Mouse (Mus musculus) cerebellum, postnatal 4 days (tissue): Measurements from ENCODE around the gene Il17c.

Experiments used
- DNase-seq, 2 experiments: peaks; one replicate each; pipeline ENCODE4 v3.0.0; 2022; ENCODE audit warnings: low spot score in 2 of 2, mixed read lengths in 1 of 2

Il17c gene

DNA sequence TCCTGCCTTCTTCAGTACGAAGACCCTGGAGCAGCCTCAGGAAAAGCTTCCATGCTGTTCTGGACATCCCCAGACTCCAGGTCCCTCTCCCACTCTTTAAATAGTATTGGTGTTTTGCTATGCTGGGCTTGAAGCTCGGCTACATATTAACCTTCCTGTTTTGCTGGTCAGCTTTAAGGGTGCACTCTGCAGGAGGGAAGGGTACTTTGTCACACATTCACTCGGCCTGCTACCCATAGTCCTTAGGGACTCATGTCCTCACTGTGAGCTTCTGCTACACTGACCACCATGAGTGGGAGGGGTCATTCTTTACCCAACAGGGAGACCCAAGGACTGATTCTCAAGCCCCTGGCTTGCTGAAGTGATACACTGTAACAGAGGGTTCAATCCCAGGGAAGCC is 8.8 kb downstream of the Il17c start:
- no peak for DNase-seq

DNA sequence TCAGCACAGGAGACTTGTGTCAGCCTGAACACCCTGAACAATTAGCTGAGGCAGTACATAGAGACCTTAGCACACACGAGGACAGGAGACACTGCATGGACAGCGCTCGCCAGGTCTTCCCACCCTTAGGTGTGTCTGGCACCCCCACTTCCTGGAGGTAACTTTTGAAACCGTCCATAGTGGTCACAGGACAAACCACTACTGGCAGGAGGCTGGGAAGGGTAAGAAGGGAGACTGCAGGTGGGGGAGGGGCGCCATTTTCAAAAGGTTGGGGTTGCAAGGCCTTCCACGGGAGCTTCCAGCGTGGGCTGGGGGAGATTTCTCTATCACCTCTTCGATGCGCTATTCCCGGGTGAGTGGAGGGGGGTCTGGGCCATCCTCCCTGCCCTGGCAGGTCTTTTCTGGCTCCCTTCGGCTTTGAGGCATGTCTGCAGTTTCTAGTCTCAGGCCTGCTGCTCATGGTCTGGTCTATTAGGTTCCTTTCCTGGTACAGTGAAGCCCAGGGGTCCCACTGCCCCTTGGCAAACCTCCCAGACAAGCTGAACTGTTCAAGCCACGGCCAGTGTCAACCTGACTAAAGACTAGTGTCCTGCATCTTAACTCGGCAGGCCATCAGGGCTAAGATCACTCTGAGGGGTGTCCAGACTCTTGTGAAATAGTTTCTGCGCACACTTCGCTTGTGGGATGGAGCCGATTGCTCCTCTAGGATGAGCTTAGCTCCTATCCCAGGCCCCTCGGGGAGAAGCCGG is 10.0 kb downstream of the Il17c start:
- DNase-seq, result no peak

DNA sequence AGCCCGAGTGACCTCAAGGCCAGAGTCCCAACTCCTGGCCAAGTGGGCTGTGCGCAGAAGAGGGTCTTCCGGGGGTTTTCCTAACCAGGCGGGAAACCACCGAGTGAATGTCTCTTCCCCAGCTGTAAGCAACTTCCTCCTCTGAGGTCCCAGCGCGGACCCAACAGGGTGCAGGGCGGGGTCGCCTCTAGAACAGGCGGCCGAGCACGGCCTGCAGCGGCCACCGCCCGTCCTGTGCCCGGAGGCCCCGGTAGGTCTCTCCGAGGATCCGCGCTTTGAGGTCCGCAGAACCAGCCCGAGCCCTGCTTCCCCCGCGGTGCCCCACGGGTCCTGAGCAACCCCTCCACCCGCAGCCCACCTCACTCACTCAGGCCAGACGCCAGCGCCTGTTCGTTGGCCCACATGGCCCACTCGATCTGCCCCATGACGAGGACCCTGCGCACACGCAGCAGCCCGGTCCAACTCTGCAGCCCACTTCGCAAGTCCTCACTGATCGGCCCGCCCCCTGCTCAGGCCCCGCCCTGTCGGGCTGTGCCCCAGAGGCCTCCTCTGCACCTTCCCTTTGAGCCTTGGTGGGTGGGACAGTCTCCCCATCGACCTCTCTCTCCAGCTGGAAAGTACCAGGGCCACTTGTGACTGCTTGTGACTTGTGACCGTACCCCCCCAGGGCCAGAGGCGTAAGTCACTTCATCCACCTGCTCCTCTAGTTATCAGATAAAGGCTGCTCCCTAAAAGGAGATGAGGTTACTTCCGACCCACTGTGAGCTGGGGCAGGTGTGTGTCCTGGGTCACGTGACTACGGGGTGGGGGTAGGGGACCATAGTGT is 10.8 kb downstream of the Il17c start, which contains the start of gene Cyba:
Cyba (minus strand) TSS at position 488 of the 826 bp plus-strand sequence.
- DNase-seq, result no peak

DNA sequence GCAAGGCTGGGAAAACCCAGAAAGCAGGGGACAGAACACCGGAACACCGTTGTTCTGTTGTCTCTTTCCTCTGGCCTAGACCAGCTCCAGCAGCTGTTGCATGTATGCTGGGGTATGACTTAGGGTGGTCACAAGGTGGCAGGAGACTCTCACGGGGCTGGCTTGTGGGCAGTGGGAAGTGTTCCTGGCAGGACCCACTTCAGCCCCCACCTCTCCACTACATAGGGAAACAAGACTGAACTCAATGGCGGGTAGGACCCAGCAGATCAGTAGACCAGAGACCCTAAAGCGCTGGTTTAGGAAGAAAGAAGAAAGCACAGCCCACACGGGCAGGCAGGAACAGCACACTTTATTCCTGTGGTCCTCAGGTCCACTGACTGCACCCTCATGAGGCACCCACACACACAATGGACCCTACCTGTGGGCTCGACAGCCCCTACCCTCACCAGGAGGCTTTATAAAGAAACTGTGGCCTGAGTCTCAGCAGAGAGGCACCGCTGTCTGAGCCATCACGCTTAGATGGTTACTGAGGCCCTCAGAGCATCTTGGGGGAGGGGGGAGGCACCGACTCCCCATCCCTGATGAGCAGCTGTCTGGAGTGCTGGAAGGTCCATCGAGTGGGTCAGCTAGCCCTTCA is 11.6 kb downstream of the Il17c start:
- no peak for DNase-seq

DNA sequence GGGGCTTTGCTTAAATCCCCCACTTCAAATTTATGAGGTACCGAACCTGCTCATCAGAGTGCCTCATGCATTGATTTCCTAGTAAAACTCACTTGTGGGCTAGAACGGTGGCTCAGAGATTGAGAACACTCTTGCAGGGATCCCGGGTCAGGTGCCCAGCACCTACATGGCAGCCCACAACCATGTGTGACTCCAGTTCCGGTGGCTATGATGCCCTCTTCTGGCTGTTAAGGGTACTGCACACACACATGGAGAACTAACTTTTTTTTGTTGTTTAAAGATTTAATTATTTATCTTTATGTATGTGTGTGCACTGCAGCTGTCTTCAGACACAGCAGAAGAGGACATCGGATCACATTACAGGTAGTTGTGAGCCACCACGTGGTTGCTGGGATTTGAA is 13.6 kb downstream of the Il17c start:
- DNase-seq, result no peak

DNA sequence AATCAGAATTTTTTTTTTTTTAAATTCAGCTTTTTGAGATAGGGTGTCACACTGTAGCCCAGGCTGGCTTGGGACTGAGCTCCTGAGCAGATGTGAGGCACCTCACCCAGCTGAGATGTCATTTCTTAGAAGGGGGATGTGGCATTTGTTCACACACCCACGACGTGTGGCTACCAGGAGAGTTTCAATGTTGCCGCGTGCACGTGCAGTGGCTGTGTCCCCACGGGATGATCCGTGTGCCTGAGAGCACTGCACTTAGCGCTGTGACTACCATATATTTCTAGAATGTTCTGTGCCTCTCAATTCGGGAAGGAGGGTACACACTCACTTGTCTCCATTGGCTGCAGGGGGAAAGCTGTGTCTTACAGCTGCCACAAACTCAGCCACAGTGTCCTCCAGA is 14.3 kb downstream of the Il17c start:
- no peak for DNase-seq

DNA sequence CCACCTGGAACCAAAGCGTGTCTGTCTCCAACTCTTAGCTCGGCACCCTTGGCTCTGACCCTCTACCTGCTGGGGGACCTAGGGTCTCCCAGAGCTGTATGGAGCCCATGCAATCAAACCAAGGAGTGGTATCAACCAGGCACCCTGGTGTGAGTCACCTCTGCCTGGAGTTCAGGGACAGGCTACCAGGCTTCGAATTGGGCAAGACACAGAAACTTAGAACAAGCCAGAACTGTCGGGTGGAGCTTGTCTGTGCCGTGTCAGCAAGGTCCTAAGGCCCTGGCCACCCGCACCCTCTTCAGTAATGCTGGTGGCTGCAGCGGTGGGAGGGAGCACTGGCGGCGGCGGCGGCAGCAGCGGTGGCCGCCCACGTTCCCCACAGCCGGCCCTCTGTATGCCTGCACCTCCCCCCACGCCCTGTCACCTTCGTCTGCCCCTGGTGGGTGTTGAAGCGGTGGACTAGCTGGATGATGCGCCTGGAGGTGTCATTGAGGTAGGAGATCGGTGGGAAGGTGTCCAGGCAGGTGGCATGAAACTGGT is 14.8 kb downstream of the Il17c start:
- no peak for DNase-seq

DNA sequence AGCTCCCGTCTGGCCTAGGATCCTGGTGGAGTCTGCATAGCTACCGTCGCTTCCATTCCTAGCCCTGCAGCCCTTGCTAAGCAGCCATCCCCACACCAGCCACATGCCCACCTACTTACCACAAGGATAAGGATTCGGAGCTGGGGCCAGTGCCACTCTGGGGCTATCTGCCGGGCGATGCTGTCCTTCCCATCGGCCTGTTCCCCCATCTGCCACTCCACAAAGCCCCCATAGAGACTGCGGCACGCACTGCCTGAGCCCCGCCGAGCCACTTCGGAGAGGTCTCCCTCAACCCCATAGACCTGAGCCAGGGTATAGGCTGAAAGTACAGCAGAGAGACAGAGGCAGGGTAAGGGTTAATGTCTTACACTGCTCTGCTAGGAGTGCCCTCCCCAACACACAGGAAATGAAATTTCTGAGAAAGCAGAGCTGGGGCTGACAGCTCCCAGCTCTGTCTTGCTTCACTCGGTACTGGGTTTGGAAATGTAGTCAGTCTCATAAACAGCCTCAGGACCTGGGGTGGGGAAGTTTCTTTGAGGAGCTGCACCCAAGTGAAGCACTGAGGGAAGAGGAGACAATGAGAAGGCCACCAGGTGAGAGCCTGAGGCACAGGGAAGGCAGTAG is 16.0 kb downstream of the Il17c start:
- DNase-seq, result no peak

DNA sequence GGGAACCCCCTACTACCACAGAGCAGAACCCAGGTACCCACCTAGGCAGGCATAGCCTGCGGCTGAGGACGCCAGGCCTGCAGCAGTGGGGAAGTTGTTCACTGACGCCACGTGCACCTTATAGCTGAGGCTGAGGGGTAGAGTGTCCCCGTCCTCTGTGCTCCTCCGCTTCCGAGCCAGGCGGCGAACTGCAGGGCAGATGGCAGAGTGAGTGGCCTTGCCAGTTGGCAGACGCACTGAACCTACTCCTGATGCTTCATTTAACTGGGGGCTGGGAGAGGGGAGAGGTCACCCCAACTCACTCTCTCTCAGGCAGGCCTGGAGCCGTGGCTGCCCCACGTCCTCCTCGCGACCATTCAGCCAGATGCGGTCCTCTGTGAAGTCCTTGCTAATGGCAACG is 17.5 kb downstream of the Il17c start:
- peak in 1 of 2 experiments; percentile 46 for DNase-seq

DNA sequence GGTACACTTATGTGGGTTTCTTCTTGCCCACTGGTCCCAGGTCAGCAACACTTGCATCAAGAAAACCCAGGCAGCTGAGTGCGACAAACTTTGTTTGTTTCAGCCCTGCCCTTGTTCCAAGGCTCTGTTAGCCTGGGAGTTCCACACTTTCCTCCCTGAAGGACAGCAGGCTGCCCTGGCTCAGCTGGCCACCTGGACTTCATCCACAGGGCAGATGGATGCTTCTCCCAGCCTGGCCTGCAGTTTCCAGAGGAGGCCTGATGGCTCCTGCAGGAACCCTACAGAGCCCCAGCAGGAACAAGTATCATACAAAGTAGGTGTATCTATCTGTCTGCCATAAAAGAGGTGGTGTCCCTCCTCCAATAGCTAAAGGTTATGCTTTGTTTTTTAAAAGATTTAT is 19.5 kb downstream of the Il17c start:
- DNase-seq, result no peak

DNA sequence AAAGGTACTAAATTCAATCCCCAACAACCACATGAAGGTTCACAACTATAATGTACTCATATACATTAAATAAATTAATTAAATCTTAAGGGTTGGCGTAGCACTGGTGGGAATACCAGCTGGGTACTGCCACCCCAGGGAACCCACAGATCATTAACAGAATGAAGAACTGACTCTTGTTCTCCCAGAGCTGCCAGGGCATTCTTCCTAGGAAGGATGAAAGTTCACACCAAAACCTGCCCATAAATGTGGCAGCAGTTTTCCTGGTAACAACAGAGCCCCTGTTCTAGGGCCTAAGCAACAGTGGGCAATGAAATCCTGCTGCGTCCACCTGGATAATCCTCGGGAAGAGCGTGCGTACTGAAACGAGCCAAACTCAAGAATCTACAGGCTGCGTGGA is 20.5 kb downstream of the Il17c start:
- DNase-seq, result no peak

DNA sequence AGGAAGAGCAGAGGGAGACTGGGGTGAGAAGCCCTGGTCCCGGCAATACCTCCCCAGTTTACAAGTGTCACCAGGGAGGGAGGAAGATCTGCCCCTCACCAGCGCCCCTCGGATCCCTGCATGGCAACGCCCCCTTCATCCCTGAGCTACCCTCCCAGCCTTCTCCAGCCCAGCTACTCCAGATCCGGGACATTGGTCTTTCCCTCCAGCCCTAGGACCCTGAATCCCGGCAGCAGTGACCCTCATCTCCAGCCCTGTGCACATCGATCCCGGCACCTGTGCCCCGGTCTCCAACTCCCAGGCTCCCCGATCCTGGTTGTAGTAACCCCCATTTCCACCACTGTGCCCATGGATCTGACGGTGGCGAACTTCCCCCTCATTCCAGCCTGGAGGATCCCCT is 21.0 kb downstream of the Il17c start:
- no peak for DNase-seq

DNA sequence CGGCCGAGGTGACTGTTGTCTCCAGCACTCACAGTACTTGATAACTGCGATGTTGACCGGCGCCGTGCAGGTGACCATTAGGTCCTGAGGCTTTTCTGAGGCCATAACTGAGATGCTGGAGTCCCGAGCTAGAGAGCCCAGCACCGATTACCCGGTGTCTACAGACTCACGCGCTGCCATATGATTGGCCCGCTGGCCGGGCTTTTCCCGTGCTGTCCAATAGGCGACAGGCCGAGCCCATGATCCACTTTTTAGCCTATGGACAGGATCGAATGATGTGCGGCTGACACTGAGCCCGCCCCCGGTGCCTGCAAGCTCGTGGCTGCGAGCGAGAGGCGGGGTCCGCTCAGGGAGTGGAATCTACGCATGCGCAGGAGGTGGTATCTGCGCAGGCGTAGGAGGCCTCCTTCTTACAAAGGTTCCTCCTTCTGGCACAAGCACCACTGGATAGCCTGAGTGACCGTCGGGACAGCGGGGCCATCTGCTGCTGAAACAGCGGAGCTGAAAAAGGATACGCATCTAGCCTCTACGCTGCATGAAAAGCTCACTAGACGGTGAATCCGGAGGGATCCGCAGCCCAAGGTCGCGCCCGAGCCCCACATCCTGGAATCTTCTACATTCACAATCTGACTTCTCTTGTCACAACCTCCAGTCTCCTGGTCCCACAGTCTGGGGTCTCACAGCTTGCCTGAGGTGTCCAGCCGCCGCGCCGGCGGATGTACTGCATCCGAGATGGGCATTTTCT is 21.6 kb downstream of the Il17c start, which contains the start of gene Mvd:
Mvd (minus strand) TSS at position 161 of the 745 bp plus-strand sequence.
- DNase-seq, result peak; percentile 96 to 98

DNA sequence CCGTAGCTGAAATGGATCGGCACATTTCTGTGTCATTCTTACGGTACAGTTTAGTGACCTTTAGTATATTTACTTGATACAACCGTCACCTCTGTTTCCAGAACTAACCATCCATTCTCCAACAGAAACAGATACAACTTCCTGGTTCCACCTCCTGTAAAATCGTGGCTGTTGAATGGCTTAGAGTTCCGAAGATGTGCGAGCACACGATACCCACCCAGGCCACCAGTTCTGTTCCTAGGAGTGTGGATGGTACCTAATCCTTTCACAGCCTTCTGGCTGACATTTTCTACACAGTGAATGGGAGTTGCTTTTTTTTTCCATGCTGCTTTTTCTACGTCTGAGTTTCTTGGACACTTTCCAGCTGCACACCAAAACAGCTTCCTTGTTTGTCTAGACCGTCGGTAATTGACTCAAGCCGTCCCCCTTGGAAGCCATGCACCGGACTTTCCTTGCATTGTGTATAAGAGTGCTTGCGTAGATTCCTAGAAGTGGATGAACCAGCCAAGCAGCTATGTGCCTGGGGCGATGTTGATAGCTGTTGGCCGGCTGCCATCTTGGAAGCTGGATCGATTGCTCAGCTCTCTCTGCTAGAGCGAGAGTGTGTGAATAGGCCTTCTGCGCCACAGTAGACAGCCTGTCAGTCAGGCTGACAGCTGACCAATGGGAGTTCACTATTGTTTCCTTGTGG is 22.4 kb downstream of the Il17c start:
- peak; percentile 60 to 86 for DNase-seq

DNA sequence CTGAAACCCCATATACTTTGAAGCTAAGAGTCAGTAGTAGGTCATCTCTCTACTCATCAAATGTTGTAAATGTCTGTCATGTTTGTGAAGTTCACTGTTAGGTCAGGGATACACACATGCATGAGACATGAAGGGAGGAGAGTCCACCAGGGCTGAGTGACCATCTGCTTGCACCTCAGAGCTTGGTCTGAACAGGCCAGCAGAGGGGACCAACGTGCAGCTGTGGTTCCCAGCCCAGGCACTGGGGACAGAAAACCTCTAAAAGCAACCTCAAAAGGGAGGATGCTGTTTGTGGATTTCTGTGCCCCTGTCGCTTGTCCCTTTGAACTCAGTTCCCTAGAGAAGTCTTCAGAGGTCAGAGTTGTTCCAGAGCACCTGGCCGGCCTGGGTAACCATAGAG is 23.4 kb downstream of the Il17c start:
- no peak for DNase-seq

DNA sequence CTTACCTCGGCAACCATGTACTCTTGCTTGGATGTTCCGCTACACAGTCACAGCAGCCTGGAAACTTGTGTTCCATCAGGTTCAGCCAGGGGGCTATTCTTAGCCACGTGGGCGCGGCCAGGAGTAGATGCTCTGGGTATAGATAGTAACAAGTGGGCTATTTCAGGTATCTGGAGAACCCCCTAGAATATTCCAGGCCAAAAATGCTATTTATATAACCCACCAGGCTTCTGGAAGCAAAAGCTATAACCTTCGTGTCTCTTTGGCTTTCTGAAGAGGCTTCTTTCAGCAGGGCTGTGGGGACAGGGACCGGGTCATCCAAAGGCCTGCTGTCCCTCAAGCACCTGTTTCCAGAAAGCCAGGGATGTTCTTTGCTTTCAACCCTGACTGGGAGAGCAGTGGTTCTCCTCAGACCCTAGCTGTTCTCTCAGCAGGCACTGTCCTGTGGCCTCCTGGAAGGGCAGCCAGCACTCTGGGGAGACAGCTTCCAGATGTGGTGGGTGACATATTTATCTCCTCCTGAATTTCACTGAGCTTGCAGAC is 29.4 kb downstream of the Il17c start:
- DNase-seq, result no peak

DNA sequence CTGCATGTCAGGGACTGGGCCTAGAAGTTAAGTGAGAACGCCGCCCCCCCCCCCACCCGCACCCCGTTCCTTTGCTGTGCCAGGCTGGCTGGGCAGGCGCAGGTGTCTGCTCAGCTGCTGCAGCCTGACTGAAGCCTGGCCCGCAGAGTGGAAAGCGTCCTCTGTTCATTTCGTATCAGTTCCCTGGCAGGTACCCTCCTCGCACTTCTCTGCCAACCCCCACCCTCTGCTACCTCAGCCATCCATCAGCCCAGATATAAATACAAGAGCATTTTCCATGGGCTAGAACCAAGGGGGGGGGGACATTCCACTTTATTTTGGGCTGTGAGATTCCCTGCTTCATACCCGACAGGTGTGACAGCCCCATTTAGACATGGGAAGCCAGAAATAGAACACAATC is 30.3 kb downstream of the Il17c start:
- no peak for DNase-seq

DNA sequence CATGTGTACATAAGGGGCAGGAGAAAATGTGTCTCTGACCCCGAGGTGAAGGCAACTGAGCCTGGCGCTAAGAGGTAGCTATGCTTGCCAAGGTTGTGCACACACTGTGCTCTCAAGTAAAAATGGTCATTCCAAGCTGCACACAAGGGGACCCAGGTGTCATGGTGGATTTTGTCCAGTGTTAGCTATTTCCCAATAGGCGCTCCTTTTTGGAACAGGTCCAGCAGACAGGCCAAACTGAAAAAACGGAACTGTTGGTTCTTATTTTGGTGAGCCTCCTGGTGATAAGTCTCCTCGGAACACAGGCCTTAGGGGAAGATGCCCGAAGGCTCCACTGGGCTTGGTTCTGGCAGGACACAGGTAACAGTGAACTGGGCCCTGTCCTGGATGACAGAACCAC is 32.6 kb downstream of the Il17c start:
- no peak for DNase-seq

DNA sequence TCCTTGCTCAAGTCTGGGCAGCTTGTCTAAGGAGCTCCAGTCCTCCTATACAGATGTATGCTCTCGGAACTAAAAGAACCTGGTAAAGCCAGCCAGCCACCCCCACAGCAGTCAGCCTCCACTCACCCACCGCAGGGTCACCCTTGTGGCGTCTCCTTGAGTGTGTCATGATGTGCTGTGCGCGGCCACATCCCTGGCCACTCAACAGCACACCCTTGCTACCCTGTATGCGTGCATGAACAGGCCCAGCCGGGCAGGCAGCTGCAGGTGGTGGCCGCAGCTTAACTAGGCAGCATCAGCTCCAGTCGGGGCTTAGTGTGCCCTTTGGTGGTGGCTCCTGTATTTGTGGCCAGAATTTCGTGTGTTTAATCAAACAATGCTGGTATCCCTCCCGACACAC is 35.4 kb downstream of the Il17c start:
- DNase-seq, result no peak

DNA sequence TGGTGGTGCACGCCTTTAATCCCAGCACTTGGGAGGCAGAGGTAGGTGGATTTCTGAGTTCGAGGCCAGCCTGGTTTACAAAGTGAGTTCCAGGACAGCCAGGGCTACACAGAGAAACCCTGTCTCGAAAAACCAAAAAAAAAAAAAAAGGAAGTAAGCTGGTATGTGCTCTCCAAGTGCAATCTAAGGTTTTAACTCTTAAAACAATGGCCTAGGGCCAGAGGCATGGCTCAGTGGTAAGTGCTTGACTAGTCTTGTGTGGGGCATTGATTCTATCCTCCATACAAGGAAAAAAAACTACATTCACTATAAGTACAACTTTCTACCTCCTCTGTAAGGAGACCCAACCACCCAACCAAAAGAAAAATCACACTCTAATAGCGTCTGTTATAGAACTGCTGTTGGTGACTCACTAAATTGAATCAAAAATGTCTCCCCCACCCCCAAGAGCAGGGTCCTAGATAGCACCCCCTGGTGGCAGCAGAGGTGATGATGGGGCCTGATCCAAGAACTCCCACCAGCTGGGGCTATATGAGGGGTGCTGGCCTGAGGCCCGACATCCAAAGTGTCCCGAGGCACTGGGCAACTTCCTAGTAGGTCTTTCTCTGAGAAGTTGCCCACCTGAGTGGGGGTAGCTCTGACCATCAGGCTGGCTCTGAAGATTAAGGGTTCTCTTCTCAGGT is 37.5 kb downstream of the Il17c start:
- no peak for DNase-seq
